Mouse (Mus musculus) lung, postnatal 0 days (tissue): ENCODE measurements around the gene Tubgcp2. TPM values are rescaled to one million over a fixed set of nuclear protein-coding genes. Genes with fewer than 3 reads are reported as not detected.

Experiments
- ATAC-seq: fragments of 200-750 bp; cut with Nextera tagmentation; 2 replicates; pipeline ENCODE4 v1.8.0; 2017; ENCODE audit warnings: moderate library complexity
- DNase-seq: peaks from one replicate; pipeline ENCODE4 v3.0.0-alpha.2; 2016; ENCODE audit warnings: low spot score
- H3K27ac ChIP-seq: fragments of 300-500 bp; sonication (generic); 2 replicates; pipeline ENCODE4 v1.5.1; 2014; ENCODE audit warnings: antibody characterized with exemption, mild to moderate bottlenecking, low read length, mixed read lengths
- H3K27me3 ChIP-seq: fragments of 300-500 bp; sonication (generic); replicated peaks from 2 replicates; pipeline ENCODE4 v1.6.1; 2014; ENCODE audit warnings: low read length, mixed read lengths; ENCODE audit not compliant: insufficient read depth
- H3K36me3 ChIP-seq: fragments of 300-500 bp; sonication (generic); 2 replicates; pipeline ENCODE4 v1.6.1; 2014; ENCODE audit warnings: low read length, mixed read lengths; ENCODE audit not compliant: insufficient read depth
- H3K4me1 ChIP-seq: fragments of 300-500 bp; sonication (generic); 2 replicates; pipeline ENCODE4 v1.6.1; 2014; ENCODE audit warnings: antibody characterized with exemption, low read depth, low read length, mixed read lengths; ENCODE audit not compliant: insufficient read depth
- H3K4me2 ChIP-seq: fragments of 300-500 bp; sonication (generic); replicated peaks from 2 replicates; pipeline ENCODE4 v1.6.1; 2014; ENCODE audit warnings: low read depth, mild to moderate bottlenecking, low read length, moderate library complexity, mixed read lengths
- H3K4me3 ChIP-seq: fragments of 300-500 bp; sonication (generic); 2 replicates; pipeline ENCODE4 v1.5.1; 2014; ENCODE audit warnings: low read depth, low read length
- H3K9ac ChIP-seq: fragments of 300-500 bp; sonication (generic); replicated peaks from 2 replicates; pipeline ENCODE4 v1.6.1; 2014; ENCODE audit warnings: low read depth, mild to moderate bottlenecking
- H3K9me3 ChIP-seq: fragments of 300-500 bp; sonication (generic); 2 replicates; pipeline ENCODE4 v1.6.1; 2016; ENCODE audit warnings: low read length, mixed read lengths
- CTCF ChIP-seq: IDR thresholded peaks from 2 replicates; pipeline ENCODE4 v1.5.1; 2016; ENCODE audit warnings: antibody characterized with exemption, mild to moderate bottlenecking
- EP300 ChIP-seq: IDR thresholded peaks from 2 replicates; pipeline ENCODE4 v1.6.1; 2016; ENCODE audit warnings: antibody characterized with exemption, mild to moderate bottlenecking, control low read depth
- WGBS: fragments of 180-500 bp; shearing (Covaris S2); extraction: QIAGEN DNeasy Blood & Tissue Kit; methylation state at CpG from one replicate; pipeline ENCODE4 v1.1.7; 2014; 5-methylcytosine and 5-hydroxymethylcytosine counted together
- polyA plus RNA-seq: library from polyadenylated mRNA; unstranded; fragments of >200 nt; fragmentation: Nextera tagmentation; extraction: Ambion mirVana; gene quantifications from 2 replicates; pipeline ENCODE4 v1.2.1, GENCODE M21; 2015

The Tubgcp2 gene
- polyA plus RNA-seq, 1 experiment from 2014 or later = 20.8 TPM

DNA sequence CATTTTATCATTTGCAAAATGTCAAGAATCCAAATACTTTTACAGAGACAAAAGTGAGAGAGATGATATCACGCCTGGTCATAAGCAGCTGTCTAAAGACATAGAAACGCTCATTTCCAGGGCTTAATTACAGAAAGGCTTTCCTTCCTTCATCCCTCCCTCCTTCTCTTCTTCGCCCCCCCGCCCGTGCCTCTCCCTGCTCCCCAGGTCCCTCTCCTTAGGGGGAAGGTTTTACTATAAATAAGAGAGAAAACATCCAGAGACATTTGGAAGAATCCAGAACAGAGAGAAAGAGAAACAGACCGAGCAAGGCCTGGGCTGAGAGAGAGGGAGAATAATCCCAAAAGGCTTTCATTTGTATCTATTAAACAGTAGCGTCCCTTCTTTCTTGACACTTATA lies 1.0 kb downstream of the Tubgcp2 start:
- no peak for TF ChIP-seq EP300
- no peak for TF ChIP-seq CTCF
- 0 out of 2 replicates have a peak overlapping the region, but pooled peaks have one; percentile 85 for H3K27ac ChIP-seq
- no peaks in the 10 kb centered on the region for H3K27me3 ChIP-seq
- H3K36me3 ChIP-seq = peaks cover 12% of the 10 kb centered on the region
- no peak for ATAC-seq
- 12% methylated on average over 7 of the region's 7 CpGs for WGBS
- H3K9ac ChIP-seq = peak overlapping the region; percentile 61
- H3K4me2 ChIP-seq = peak overlapping the region; percentile 83
- no peak for DNase-seq
- H3K9me3 ChIP-seq = no peaks in the 10 kb centered on the region
- H3K4me1 ChIP-seq = peaks cover 11% of the 10 kb centered on the region; the same call in 1 of the 2 replicates
- H3K4me3 ChIP-seq = peak overlapping the region; percentile 57

DNA sequence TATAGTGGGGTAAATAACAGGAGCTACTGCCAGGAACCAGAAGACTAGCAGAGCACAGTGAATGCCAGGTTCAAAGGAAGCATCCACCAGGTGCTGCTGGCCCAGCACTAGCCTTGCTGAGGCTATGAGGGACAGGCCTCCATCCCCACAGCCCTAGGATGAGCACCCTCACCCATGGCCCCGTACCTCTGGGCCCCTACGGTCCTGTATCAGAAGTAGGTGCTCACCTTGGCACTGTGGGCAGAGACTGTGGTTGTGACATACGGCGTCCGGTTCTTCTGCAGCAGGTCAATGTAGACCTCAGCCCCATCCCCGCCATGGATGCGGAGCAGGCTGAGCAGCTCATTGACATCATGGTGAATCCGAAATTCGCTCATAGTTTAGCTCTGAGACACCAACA lies 3.1 kb downstream of the Tubgcp2 start:
- H3K27me3 ChIP-seq = no peaks in the 10 kb centered on the region
- ATAC-seq (no peak), DNase-seq (no peak)
- no peak overlapping the region for H3K9ac ChIP-seq
- H3K27ac ChIP-seq = no peak overlapping the region
- no peak for TF ChIP-seq CTCF
- no peak for TF ChIP-seq EP300
- H3K36me3 ChIP-seq = peaks cover 31% of the 10 kb centered on the region
- peaks cover 11% of the 10 kb centered on the region; the same call in 1 of the 2 replicates for H3K4me1 ChIP-seq
- H3K9me3 ChIP-seq = no peaks in the 10 kb centered on the region
- 94% methylated on average over 9 of the region's 9 CpGs for WGBS
- no peak overlapping the region for H3K4me3 ChIP-seq
- no peak overlapping the region for H3K4me2 ChIP-seq

GRCm38 (mm10) chr7:140032366-140032765 lies 4.1 kb downstream of the Tubgcp2 start:
- TF ChIP-seq EP300 = no peak
- no peak for TF ChIP-seq CTCF
- ATAC-seq (no peak), DNase-seq (no peak)
- Histone ChIP-seq H3K9ac (no peak overlapping the region), H3K9me3 (no peaks in the 10 kb centered on the region), H3K4me3 (no peak overlapping the region), H3K36me3 (peaks cover 35% of the 10 kb centered on the region), H3K4me1 (peaks cover 11% of the 10 kb centered on the region; the same call in 1 of the 2 replicates), H3K4me2 (no peak overlapping the region), H3K27ac (no peak overlapping the region), H3K27me3 (no peaks in the 10 kb centered on the region)
- 92% methylated on average over 10 of the region's 10 CpGs for WGBS

DNA sequence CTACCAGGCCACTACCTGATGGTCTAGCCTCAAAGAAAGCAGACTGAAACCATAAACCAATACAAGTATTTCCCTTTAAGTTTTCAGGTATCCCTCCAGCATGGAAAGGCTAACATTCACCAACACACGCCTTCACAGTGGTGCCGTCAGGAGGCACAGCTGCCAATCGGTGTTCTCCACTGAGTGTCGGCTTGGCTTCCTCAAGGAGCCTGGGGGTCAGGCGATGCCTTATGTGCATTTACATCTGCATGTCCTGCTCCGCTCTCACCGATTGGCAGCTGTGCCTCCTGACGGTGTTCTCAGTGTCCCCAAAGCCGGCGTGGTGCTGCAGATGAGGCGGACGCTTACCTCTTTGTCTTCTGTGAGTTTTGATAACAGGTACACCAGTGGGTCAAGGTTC lies 4.7 kb downstream of the Tubgcp2 start:
- DNase-seq = no peak
- Histone ChIP-seq H3K36me3 (peaks cover 35% of the 10 kb centered on the region), H3K9ac (no peak overlapping the region), H3K27ac (no peak overlapping the region), H3K4me1 (peaks cover 5% of the 10 kb centered on the region; the same call in 1 of the 2 replicates), H3K27me3 (no peaks in the 10 kb centered on the region), H3K4me3 (no peak overlapping the region), H3K4me2 (no peak overlapping the region), H3K9me3 (no peaks in the 10 kb centered on the region)
- no peak for ATAC-seq
- 96% methylated on average over 12 of the region's 12 CpGs for WGBS
- no peak for TF ChIP-seq CTCF
- TF ChIP-seq EP300 = no peak

DNA sequence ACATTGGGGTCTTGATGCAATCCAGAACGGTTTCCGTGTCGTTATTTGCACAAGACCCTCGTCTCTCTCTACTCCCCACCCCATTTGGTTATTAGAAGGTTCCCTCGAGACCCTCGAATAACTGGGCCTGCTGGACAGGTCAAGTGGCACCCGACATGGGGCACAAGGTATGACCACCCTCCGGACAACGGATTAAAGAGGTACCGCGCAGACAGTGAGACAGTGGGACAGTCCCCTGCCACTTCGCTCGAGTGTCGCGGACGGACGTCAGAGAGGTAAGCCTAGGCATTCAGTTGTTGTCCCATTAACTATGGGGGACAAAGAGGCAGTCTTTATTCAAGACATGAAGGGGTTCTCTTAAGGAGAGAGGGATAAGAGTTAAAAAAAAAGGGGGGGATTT lies 25.1 kb downstream of the Tubgcp2 start:
- Histone ChIP-seq H3K36me3 (0 out of 2 replicates have a peak, but pooled peaks cover 4% of the 10 kb centered on the region), H3K27me3 (no peaks in the 10 kb centered on the region), H3K4me1 (no peaks in the 10 kb centered on the region), H3K4me2 (no peak overlapping the region), H3K9ac (no peak overlapping the region), H3K27ac (no peak overlapping the region), H3K9me3 (no peaks in the 10 kb centered on the region), H3K4me3 (no peak overlapping the region)
- ATAC-seq = no peak
- 96% methylated on average over 17 of the region's 17 CpGs for WGBS
- DNase-seq = no peak
- TF ChIP-seq CTCF = no peak
- TF ChIP-seq EP300 = no peak

GRCm38 (mm10) chr7:140007781-140008180 lies 28.7 kb downstream of the Tubgcp2 start:
- Histone ChIP-seq H3K9me3 (no peaks in the 10 kb centered on the region), H3K9ac (no peak overlapping the region), H3K4me3 (no peak overlapping the region), H3K4me1 (no peaks in the 10 kb centered on the region), H3K36me3 (0 out of 2 replicates have a peak, but pooled peaks cover 9% of the 10 kb centered on the region), H3K4me2 (no peak overlapping the region), H3K27me3 (no peaks in the 10 kb centered on the region), H3K27ac (no peak overlapping the region)
- no peak for TF ChIP-seq CTCF
- no peak for TF ChIP-seq EP300
- no peak for ATAC-seq
- 93% methylated on average over 9 of the region's 9 CpGs for WGBS
- no peak for DNase-seq
